Mouse (Mus musculus) embryonic facial prominence, embryonic 15.5 days (tissue): ENCODE results near the gene Asb4. TPM values are rescaled to one million over a fixed set of nuclear protein-coding genes. Genes with fewer than 3 reads are reported as not detected.
A peak's percentile ranks its signal among the peaks of the same experiment; 100 is the strongest.

Experiments
- ATAC-seq: fragments of 200-750 bp; cut with Nextera tagmentation; 2 replicates; pipeline ENCODE4 v1.8.0; 2017; ENCODE audit warnings: low read depth, moderate TSS enrichment; ENCODE audit not compliant: insufficient number of reproducible peaks, low FRiP score, low TSS enrichment
- H3K27ac ChIP-seq: fragments of 300-500 bp; sonication (generic); replicated peaks from 2 replicates; pipeline ENCODE4 v1.5.1; 2015; ENCODE audit warnings: mild to moderate bottlenecking, inconsistent platforms
- H3K27me3 ChIP-seq: fragments of 300-500 bp; sonication (generic); 2 replicates; pipeline ENCODE4 v1.6.1; 2015; ENCODE audit warnings: inconsistent platforms
- H3K36me3 ChIP-seq: fragments of 300-500 bp; sonication (generic); 2 replicates; pipeline ENCODE4 v1.6.1; 2015; ENCODE audit warnings: mild to moderate bottlenecking, inconsistent platforms
- H3K4me1 ChIP-seq: fragments of 300-500 bp; sonication (generic); 2 replicates; pipeline ENCODE4 v1.6.1; 2015; ENCODE audit warnings: inconsistent platforms
- H3K4me2 ChIP-seq: fragments of 300-500 bp; sonication (generic); replicated peaks from 2 replicates; pipeline ENCODE4 v1.6.1; 2015; ENCODE audit warnings: mild to moderate bottlenecking, inconsistent platforms
- H3K4me3 ChIP-seq: fragments of 300-500 bp; sonication (generic); replicated peaks from 2 replicates; pipeline ENCODE4 v1.5.1; 2015; ENCODE audit warnings: mild to moderate bottlenecking, inconsistent platforms
- H3K9ac ChIP-seq: fragments of 300-500 bp; sonication (generic); 2 replicates; pipeline ENCODE4 v1.6.1; 2015; ENCODE audit warnings: inconsistent platforms
- H3K9me3 ChIP-seq: fragments of 300-500 bp; sonication (generic); replicated peaks from 2 replicates; pipeline ENCODE4 v1.6.1; 2016; ENCODE audit warnings: inconsistent platforms
- WGBS: fragments of 180-500 bp; shearing (Covaris S2); methylation state at CpG from one replicate; pipeline ENCODE4 v1.1.7; 2015; 5-methylcytosine and 5-hydroxymethylcytosine counted together
- polyA plus RNA-seq: library from polyadenylated mRNA; unstranded; fragments of >200 nt; fragmentation: Nextera tagmentation; extraction: Ambion mirVana; gene quantifications from 2 replicates; pipeline ENCODE4 v1.2.1, GENCODE M21; 2015

The Asb4 gene
- polyA plus RNA-seq, 1 experiment from 2014 or later, result 16.6 TPM

DNA sequence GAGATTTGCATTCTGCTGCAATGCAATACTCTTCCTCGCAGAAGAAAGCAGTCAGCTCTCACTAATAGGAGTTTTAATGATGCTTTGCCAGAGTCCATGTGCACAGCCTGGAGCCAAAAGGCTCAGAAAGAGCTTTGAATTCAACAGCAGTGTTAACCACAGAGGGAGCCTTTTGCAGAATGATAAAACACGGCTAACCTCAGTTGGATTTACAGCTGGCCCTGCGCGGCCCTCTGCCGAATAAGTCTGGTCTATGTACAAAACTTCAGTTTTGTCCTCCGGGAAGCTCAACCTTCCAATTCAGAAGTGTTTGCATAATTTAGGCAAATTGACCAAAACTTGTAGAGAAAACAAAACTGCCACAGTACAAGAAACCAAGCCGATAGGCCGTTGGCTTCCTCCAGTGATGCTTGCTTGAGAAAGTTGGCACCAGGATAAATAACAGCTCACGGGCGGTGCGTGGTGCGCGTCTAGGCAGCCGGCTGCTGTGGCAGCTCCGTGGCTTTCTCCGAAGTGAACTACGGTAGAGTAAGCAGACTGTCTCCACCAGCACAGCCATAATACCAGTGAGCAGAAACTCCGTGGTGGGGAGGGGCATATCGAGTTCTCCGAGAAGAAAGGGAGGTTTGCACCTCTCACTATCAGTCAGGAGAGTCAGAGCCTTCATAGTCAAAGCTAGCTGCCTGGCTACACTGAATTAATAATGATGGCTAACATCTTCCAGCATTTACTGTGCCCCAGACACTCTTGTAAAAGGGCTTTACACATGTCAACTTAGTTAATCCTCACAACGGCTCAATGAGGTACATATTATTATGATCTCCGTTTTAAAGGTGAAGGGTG, 3.2 kb upstream of the Asb4 start:
- Histone ChIP-seq H3K27ac (peak overlapping the region; percentile 24), H3K36me3 (no peaks in the 10 kb centered on the region), H3K9me3 (no peaks in the 10 kb centered on the region), H3K4me1 (peaks cover 38% of the 10 kb centered on the region), H3K9ac (no peak overlapping the region), H3K4me3 (peak overlapping the region; percentile 15), H3K27me3 (no peaks in the 10 kb centered on the region), H3K4me2 (peak overlapping the region; percentile 41)
- 15% methylated on average over 22 of the region's 22 CpGs for whole genome bisulfite sequencing
- ATAC-seq, result no peak

DNA sequence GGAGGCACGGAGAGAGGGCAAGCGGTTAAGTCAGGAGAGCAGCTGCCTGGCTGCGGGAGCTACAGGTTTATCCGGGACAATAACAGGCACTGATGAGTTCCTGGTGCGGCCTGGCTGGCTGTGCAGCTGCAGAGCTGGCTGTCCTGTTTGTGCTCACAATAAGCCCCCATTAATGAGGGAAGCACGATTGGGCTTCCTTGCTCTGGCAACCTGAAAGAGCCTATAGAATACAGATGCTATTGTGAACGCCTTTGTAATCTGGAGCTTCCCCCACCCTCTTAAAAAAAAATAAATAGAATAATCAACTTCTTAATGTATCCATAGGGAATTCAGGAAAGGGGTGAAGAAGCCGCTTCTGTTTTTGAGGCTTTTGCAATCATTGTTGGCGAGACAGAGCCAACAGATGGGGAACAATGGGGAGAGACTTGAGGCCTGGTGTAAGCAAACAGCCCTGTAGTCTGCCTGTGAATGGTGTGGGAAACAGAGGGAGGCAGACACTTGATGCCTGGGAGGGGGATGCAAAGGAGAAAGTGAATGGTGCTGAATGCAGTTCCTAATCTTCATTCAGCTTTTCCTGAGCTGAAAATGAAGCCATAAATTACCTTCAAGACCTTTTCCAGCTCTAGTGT, 2.4 kb upstream of the Asb4 start:
- no peak overlapping the region for H3K9ac ChIP-seq

DNA sequence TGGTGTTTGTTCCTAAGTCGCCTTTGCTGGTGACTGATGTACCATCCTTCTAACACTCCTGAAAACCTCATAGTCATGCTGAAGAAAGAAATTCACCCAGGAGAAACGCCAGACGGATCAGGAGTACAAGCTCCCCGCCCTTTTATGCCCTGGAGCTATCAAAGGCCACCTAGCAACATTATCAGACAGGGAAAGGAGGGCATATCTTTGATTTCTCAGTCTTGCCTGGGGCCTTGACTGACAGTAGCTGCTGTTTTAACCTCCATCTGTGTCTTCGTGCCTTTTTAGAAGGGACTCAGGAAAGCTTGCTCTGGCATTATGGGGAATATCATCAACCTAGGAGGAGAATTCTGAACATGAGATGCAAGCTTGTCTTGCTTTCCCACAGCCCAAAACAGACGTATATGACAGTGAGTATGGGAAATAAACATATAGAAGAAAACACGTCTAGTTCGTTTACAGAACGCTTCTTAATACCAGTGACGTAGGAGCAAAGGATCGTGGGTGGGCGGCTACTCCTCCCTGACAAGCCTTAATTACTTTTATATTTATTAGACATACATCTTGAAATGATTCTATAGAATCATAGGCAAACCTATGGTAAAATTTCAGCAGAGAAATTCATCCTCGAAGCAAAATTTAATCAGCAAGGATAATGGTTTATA, 1.1 kb upstream of the Asb4 start:
- H3K27ac ChIP-seq, result no peak overlapping the region
- H3K4me3 ChIP-seq, result no peak overlapping the region
- H3K9me3 ChIP-seq, result no peaks in the 10 kb centered on the region
- H3K36me3 ChIP-seq, result no peaks in the 10 kb centered on the region
- peaks cover 38% of the 10 kb centered on the region for H3K4me1 ChIP-seq
- no peak for ATAC-seq
- no peak overlapping the region for H3K4me2 ChIP-seq
- H3K27me3 ChIP-seq, result no peaks in the 10 kb centered on the region
- H3K9ac ChIP-seq, result no peak overlapping the region
- 23% methylated on average over 13 of the region's 13 CpGs for WGBS

More for the DNA sequence above, 2.4 kb upstream of the Asb4 start:
- Histone ChIP-seq H3K27ac (0 out of 2 replicates have a peak overlapping the region, but pooled peaks have one; percentile 2), H3K9me3 (no peaks in the 10 kb centered on the region), H3K4me2 (peak overlapping the region; percentile 41; the same call in 1 of the 2 replicates), H3K36me3 (no peaks in the 10 kb centered on the region), H3K4me1 (peaks cover 38% of the 10 kb centered on the region), H3K27me3 (no peaks in the 10 kb centered on the region), H3K4me3 (no peak overlapping the region)
- no peak; the same call in 1 of the 2 replicates for ATAC-seq
- 26% methylated on average over 9 of the region's 9 CpGs for WGBS

DNA sequence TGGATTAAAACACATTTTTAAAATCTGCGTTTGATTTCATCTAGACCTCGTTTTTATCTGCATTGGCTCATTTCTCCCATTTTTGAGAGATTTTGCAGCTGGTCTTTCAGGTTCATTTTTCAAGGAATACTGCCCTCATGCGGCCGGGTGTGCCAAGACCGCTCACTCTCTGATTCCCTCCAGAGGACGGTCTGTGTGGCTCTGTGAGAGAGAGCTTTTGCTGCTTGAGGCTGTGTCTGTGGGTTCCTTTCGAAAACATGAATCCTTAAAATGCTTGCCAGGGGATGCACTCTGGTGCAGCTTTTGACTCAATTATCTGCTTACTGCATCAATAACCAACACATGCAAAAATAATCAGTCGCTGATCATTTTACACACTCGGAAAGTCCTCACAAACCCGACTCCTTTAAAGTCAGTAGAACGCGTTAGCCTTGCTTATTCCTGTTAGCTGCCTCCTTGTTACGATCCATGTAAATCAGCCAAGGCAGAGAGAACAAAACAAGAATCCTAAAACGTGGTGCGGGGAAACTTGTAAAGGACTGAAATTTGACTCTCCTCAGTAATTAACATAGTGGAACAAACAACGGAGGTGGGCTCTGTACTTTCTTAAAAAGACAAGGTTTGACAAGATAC, 487 bp upstream of the Asb4 start:
- H3K4me2 ChIP-seq, result peak overlapping the region; percentile 53
- peak overlapping the region; percentile 39 for H3K4me3 ChIP-seq
- under 1% methylated on average over 16 of the region's 16 CpGs for WGBS
- no peak overlapping the region for H3K9ac ChIP-seq
- H3K27me3 ChIP-seq, result no peaks in the 10 kb centered on the region
- H3K36me3 ChIP-seq, result no peaks in the 10 kb centered on the region
- H3K4me1 ChIP-seq, result peaks cover 38% of the 10 kb centered on the region
- H3K27ac ChIP-seq, result peak overlapping the region; percentile 65
- ATAC-seq, result peak; percentile 83
- H3K9me3 ChIP-seq, result no peaks in the 10 kb centered on the region

DNA sequence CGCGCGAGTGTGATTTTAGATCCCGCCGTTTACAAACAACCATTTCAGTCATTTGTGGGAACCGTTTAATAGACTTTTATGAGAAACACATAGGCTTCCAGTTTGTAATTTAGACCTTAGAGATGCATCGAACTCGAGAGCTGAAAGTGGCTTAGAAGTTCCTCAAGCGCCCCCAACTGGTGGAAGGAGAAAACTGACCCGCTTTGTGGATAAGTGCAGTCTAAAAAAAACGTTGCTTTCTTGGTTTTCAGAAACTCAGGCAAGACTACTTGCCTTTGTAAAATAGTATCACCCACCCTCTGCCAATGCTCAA, 948 bp downstream of the Asb4 start:
- Histone ChIP-seq H3K4me2 (peak overlapping the region; percentile 53), H3K27ac (0 out of 2 replicates have a peak overlapping the region, but pooled peaks have one; percentile 9), H3K9ac (no peak overlapping the region), H3K36me3 (no peaks in the 10 kb centered on the region), H3K4me3 (peak overlapping the region; percentile 39), H3K4me1 (peaks cover 38% of the 10 kb centered on the region), H3K27me3 (no peaks in the 10 kb centered on the region), H3K9me3 (no peaks in the 10 kb centered on the region)
- no peak for ATAC-seq
- under 1% methylated on average over 11 of the region's 11 CpGs for WGBS

DNA sequence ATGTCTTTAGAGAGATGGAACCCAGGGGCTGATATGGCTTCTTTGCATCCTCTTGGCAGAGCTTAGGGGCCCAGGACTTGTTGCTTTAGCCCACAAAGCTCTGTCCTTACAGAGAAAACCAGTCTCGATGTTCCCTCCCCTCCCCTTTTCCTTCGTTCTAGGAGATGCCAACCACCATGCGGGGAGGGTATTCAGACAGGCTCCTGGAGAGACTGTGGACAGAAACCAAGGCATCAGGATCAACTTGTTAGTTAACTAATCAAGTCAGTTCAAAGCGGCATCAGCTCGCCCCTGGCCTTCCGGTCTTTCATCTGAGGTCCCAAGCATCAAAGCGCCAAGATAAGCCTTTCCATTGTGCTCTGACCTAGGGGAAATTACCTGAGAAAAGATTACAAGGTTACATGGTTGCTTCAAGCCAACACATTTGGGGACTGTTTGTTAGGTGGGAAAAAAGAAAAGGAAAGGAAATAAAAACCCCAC, 2.0 kb downstream of the Asb4 start:
- no peak for ATAC-seq
- no peak overlapping the region for H3K4me2 ChIP-seq

DNA sequence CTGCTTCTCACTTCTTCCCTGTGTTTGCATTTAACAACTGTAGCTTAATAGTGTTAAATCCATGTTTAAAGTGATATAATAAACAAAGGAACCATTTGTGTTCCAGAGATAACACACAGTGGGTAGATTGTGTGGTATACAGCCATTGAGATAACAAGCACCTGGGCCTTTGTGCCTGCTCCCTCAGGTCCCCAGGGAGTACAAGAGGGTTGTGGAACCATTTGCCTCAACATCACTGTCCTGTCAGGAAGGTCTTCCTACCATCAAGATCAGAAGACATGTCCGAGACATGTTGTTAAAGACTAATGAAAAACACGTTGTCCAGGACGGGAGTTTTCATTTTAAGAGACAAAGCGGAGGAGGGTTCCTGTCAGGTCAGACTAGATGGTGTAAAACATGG, 3.3 kb downstream of the Asb4 start:
- ATAC-seq, result no peak
- 82% methylated on average over 4 of the region's 4 CpGs for WGBS

More for the DNA sequence above, 2.0 kb downstream of the Asb4 start:
- H3K4me3 ChIP-seq, result no peak overlapping the region
- peaks cover 27% of the 10 kb centered on the region for H3K4me1 ChIP-seq
- no peak overlapping the region for H3K9ac ChIP-seq
- WGBS, result 38% methylated on average over 7 of the region's 7 CpGs
- H3K36me3 ChIP-seq, result no peaks in the 10 kb centered on the region
- H3K27me3 ChIP-seq, result no peaks in the 10 kb centered on the region
- H3K9me3 ChIP-seq, result no peaks in the 10 kb centered on the region
- H3K27ac ChIP-seq, result no peak overlapping the region

DNA sequence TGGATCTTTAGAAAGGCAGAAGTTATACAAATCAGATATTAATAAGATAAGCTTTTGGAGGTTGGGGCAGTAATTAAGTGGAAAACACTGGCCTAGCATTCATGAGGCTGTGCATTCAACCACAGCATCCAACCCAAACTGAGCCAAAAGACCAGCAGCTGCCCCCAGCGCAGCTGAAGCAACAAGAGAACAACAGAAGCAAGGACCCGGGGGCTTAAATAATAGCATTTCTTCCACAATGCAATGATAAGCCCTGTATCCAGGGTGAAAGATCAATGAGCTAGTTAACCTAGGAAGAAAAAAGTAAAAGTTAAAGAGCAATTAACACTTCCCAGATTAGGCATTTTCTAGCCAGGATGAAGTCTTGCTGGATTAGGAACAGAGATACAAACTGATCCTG, 4.2 kb downstream of the Asb4 start:
- Histone ChIP-seq H3K36me3 (no peaks in the 10 kb centered on the region), H3K27me3 (no peaks in the 10 kb centered on the region; the same call in 1 of the 2 replicates), H3K9me3 (no peaks in the 10 kb centered on the region), H3K27ac (no peak overlapping the region), H3K4me1 (peaks cover 12% of the 10 kb centered on the region), H3K9ac (no peak overlapping the region), H3K4me3 (no peak overlapping the region), H3K4me2 (no peak overlapping the region)
- no peak for ATAC-seq
- 57% methylated on average over 2 of the region's 2 CpGs for WGBS

More for the DNA sequence above, 3.3 kb downstream of the Asb4 start:
- no peaks in the 10 kb centered on the region for H3K36me3 ChIP-seq
- no peak overlapping the region for H3K4me2 ChIP-seq
- no peak overlapping the region for H3K4me3 ChIP-seq
- no peak overlapping the region for H3K9ac ChIP-seq
- H3K4me1 ChIP-seq, result peaks cover 16% of the 10 kb centered on the region
- no peaks in the 10 kb centered on the region for H3K9me3 ChIP-seq
- H3K27me3 ChIP-seq, result no peaks in the 10 kb centered on the region
- H3K27ac ChIP-seq, result no peak overlapping the region

DNA sequence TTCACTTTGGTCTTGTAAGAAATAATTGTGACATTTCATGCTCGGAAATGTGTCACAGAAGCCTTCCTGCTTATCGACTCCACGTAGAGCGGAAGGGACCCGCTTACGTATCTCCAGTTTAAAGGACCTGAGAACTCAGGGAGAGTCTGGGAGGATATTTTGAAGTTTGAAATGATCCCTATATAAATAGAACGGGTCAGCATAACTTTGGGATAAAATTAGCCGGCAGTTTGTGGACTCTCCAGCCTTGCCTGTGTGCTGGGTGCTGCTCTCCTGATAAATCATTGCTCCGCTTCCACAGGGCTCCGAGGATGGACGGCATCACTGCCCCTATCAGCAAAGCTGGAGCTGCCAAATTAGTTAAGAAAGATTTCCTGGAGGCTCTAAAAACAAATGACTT, 7.1 kb downstream of the Asb4 start:
- Histone ChIP-seq H3K9ac (no peak overlapping the region), H3K4me3 (peak overlapping the region; percentile 30), H3K9me3 (no peaks in the 10 kb centered on the region), H3K36me3 (no peaks in the 10 kb centered on the region), H3K27me3 (no peaks in the 10 kb centered on the region; the same call in 1 of the 2 replicates), H3K4me2 (peak overlapping the region; percentile 43), H3K4me1 (no peaks in the 10 kb centered on the region), H3K27ac (no peak overlapping the region)
- ATAC-seq, result no peak
- WGBS, result 12% methylated on average over 11 of the region's 11 CpGs

DNA sequence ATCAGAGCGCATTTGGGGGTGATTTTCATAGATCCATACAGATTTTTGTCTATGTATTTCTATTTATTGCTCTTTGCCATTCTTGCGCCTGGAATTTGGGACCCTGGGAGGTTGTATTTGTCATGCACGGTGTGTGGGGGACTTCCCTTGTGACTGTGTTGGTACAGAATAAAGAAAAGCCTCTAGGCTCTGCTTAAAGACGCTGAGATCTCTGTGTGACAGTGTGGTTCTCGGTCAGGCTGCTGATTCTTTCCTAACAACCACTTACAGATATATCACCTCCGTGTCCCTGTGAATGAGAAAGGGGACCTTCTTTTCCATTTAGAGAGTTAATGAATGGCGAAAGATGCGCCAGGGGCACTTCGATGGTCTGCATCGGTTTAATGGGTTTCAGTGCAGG, 7.8 kb downstream of the Asb4 start:
- H3K27ac ChIP-seq, result no peak overlapping the region
- no peaks in the 10 kb centered on the region for H3K4me1 ChIP-seq
- H3K27me3 ChIP-seq, result no peaks in the 10 kb centered on the region; the same call in 1 of the 2 replicates
- no peak for ATAC-seq
- no peaks in the 10 kb centered on the region for H3K36me3 ChIP-seq
- H3K4me3 ChIP-seq, result peak overlapping the region; percentile 30
- WGBS, result 21% methylated on average over 10 of the region's 10 CpGs
- H3K9ac ChIP-seq, result no peak overlapping the region
- no peaks in the 10 kb centered on the region for H3K9me3 ChIP-seq
- H3K4me2 ChIP-seq, result 0 out of 2 replicates have a peak overlapping the region, but pooled peaks have one; percentile 43

DNA sequence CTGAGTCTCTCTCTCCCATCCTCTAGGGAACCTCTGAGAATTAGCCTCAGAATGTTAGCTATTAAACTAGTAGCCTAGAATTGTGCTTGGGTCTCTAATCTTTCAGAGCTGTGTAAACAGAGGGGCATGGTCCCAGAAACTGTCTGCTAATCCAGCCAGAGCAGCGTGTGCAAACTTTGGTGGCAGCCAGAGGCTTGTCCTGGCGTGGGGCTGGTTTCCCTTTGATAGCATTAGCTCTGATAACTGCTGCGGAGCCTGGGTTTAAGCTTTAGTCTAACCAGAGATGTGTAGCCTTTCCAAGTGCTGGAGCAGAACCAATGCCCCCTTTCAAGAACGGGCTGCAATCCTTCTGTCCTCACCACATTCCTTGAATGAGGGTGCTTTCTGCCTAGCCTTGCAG, 11.8 kb downstream of the Asb4 start:
- H3K9me3 ChIP-seq, result no peaks in the 10 kb centered on the region
- H3K27me3 ChIP-seq, result no peaks in the 10 kb centered on the region; the same call in 1 of the 2 replicates
- H3K9ac ChIP-seq, result no peak overlapping the region
- H3K27ac ChIP-seq, result no peak overlapping the region
- H3K4me3 ChIP-seq, result no peak overlapping the region
- H3K4me2 ChIP-seq, result no peak overlapping the region
- no peaks in the 10 kb centered on the region for H3K4me1 ChIP-seq
- 12% methylated on average over 4 of the region's 4 CpGs for WGBS
- H3K36me3 ChIP-seq, result no peaks in the 10 kb centered on the region
- no peak for ATAC-seq
